Mouse (Mus musculus) stomach, postnatal 0 days (tissue): ENCODE data around the gene Kcnd3. TPM values are rescaled to one million over a fixed set of nuclear protein-coding genes. Genes with fewer than 3 reads are reported as not detected.
A peak's percentile ranks its signal among the peaks of the same experiment; 100 is the strongest.

Source experiments
- ATAC-seq: fragments of 200-750 bp; cut with Nextera tagmentation; 2 replicates; pipeline ENCODE4 v1.8.0; 2017; ENCODE audit not compliant: low FRiP score, low TSS enrichment
- DNase-seq: peaks from one replicate; pipeline ENCODE4 v3.0.0-alpha.2; 2016; ENCODE audit warnings: low spot score
- H3K27ac ChIP-seq: fragments of 300-500 bp; sonication (generic); replicated peaks from 2 replicates; pipeline ENCODE4 v1.5.1; 2014; ENCODE audit warnings: mild to moderate bottlenecking, control low read depth
- H3K27me3 ChIP-seq: fragments of 300-500 bp; sonication (generic); 2 replicates; pipeline ENCODE4 v1.6.1; 2014; ENCODE audit warnings: low read length; ENCODE audit not compliant: control insufficient read depth, insufficient read depth
- H3K36me3 ChIP-seq: fragments of 300-500 bp; sonication (generic); 2 replicates; pipeline ENCODE4 v1.6.1; 2014; ENCODE audit warnings: low read length, mixed read lengths; ENCODE audit not compliant: control insufficient read depth, insufficient read depth
- H3K4me1 ChIP-seq: fragments of 300-500 bp; sonication (generic); replicated peaks from 2 replicates; pipeline ENCODE4 v1.6.1; 2014; ENCODE audit warnings: antibody characterized with exemption; ENCODE audit not compliant: control insufficient read depth, insufficient read depth
- H3K4me2 ChIP-seq: fragments of 300-500 bp; sonication (generic); replicated peaks from 2 replicates; pipeline ENCODE4 v1.6.1; 2014; ENCODE audit warnings: low read depth, mild to moderate bottlenecking, control low read depth, moderate library complexity
- H3K4me3 ChIP-seq: fragments of 300-500 bp; sonication (generic); 2 replicates; pipeline ENCODE4 v1.5.1; 2014; ENCODE audit warnings: low read depth, low read length, control low read depth
- H3K9ac ChIP-seq: fragments of 300-500 bp; sonication (generic); 2 replicates; pipeline ENCODE4 v1.6.1; 2014; ENCODE audit warnings: mild to moderate bottlenecking, low read length, control low read depth, mixed read lengths
- H3K9me3 ChIP-seq: fragments of 300-500 bp; sonication (generic); 2 replicates; pipeline ENCODE4 v1.6.1; 2016; ENCODE audit warnings: low read length; ENCODE audit not compliant: control insufficient read depth
- CTCF ChIP-seq: IDR thresholded peaks from 2 replicates; pipeline ENCODE4 v1.5.1; 2016; ENCODE audit warnings: antibody characterized with exemption, low read depth, mild to moderate bottlenecking, moderate library complexity
- EP300 ChIP-seq: optimal IDR thresholded peaks from 2 replicates; pipeline ENCODE3; 2016; ENCODE audit warnings: antibody characterized with exemption
- WGBS: fragments of 180-500 bp; shearing (Covaris S2); extraction: QIAGEN DNeasy Blood & Tissue Kit; methylation state at CpG from one replicate; pipeline ENCODE4 v1.1.7; 2014; 5-methylcytosine and 5-hydroxymethylcytosine counted together
- polyA plus RNA-seq: library from polyadenylated mRNA; unstranded; fragments of >200 nt; fragmentation: Nextera tagmentation; extraction: Ambion mirVana; gene quantifications from 2 replicates; pipeline ENCODE4 v1.2.1, GENCODE M21; 2015

The Kcnd3 gene
- polyA plus RNA-seq, 1 experiment from 2014 or later: 2.4 TPM

- Histone ChIP-seq H3K4me3 (no peak overlapping the region), H3K27me3 (no peaks in the 10 kb centered on the region), H3K36me3 (no peaks in the 10 kb centered on the region), H3K4me1 (no peaks in the 10 kb centered on the region), H3K9ac (no peak overlapping the region), H3K4me2 (no peak overlapping the region), H3K9me3 (no peaks in the 10 kb centered on the region), H3K27ac (no peak overlapping the region)
- WGBS: 73% methylated on average over 8 of the region's 8 CpGs
- no peak for DNase-seq
- TF ChIP-seq CTCF: no peak
- TF ChIP-seq EP300: no peak
- no peak for ATAC-seq
Observed at GRCm38 (mm10) chr3:105568403-105568802, 116.3 kb downstream of the Kcnd3 start.

DNA sequence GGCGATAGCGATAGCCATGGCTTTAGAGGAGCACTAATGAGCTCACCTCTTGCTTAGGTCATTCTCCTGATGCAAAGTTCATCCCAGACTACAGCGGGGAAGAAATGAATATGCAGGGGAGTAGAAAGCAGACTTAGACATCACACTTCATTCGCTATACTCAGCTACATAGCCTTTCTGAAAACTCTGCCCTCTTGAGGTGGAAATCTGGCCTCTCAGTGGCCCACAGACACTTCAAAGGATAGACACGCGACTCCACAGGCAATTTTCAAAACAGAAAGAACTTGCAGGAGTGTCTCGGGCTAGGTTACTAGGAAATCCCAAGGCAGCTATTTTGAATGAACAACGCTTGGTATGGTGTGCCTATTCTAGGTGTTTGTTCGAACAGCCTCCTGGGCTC lies 116.7 kb downstream of the Kcnd3 start:
- ATAC-seq (no peak), DNase-seq (no peak)
- no peak overlapping the region for H3K4me2 ChIP-seq

GRCm38 (mm10) chr3:105569310-105569752 lies 117.2 kb downstream of the Kcnd3 start:
- Histone ChIP-seq H3K4me2 (no peak overlapping the region), H3K36me3 (no peaks in the 10 kb centered on the region), H3K4me1 (no peaks in the 10 kb centered on the region), H3K27me3 (no peaks in the 10 kb centered on the region), H3K27ac (no peak overlapping the region), H3K9ac (no peak overlapping the region), H3K9me3 (no peaks in the 10 kb centered on the region), H3K4me3 (no peak overlapping the region)
- DNase-seq (no peak), ATAC-seq (no peak)
- no peak for TF ChIP-seq CTCF
- no peak for TF ChIP-seq EP300
- WGBS: 57% methylated on average over 6 of the region's 6 CpGs

More for the DNA sequence above, 116.7 kb downstream of the Kcnd3 start:
- Histone ChIP-seq H3K27me3 (no peaks in the 10 kb centered on the region), H3K4me3 (no peak overlapping the region), H3K4me1 (no peaks in the 10 kb centered on the region), H3K36me3 (no peaks in the 10 kb centered on the region), H3K27ac (no peak overlapping the region), H3K9ac (no peak overlapping the region), H3K9me3 (no peaks in the 10 kb centered on the region)
- 76% methylated on average over 9 of the region's 9 CpGs for WGBS
- TF ChIP-seq CTCF (peak; percentile 35; the same call in 1 of the 2 replicates), EP300 (no peak)

- H3K27ac ChIP-seq: no peak overlapping the region
- 61% methylated on average over 9 of the region's 9 CpGs for WGBS
- no peaks in the 10 kb centered on the region for H3K36me3 ChIP-seq
- no peak for DNase-seq
- TF ChIP-seq EP300: no peak
- no peak for TF ChIP-seq CTCF
- no peak overlapping the region for H3K4me2 ChIP-seq
- H3K9me3 ChIP-seq: no peaks in the 10 kb centered on the region
- H3K4me1 ChIP-seq: no peaks in the 10 kb centered on the region
- ATAC-seq: no peak
- H3K27me3 ChIP-seq: no peaks in the 10 kb centered on the region
- no peak overlapping the region for H3K4me3 ChIP-seq
- H3K9ac ChIP-seq: no peak overlapping the region
Observed at GRCm38 (mm10) chr3:105569950-105570349, 117.8 kb downstream of the Kcnd3 start.

GRCm38 (mm10) chr3:105570818-105571217 lies 118.7 kb downstream of the Kcnd3 start:
- H3K4me3 ChIP-seq: no peak overlapping the region
- no peak overlapping the region for H3K4me2 ChIP-seq
- no peak overlapping the region for H3K9ac ChIP-seq
- no peaks in the 10 kb centered on the region for H3K9me3 ChIP-seq
- H3K4me1 ChIP-seq: no peaks in the 10 kb centered on the region
- H3K36me3 ChIP-seq: no peaks in the 10 kb centered on the region
- TF ChIP-seq EP300 (no peak), CTCF (no peak)
- DNase-seq (no peak), ATAC-seq (no peak)
- no peaks in the 10 kb centered on the region for H3K27me3 ChIP-seq
- no peak overlapping the region for H3K27ac ChIP-seq
- 36% methylated on average over 3 of the region's 3 CpGs for WGBS

DNA sequence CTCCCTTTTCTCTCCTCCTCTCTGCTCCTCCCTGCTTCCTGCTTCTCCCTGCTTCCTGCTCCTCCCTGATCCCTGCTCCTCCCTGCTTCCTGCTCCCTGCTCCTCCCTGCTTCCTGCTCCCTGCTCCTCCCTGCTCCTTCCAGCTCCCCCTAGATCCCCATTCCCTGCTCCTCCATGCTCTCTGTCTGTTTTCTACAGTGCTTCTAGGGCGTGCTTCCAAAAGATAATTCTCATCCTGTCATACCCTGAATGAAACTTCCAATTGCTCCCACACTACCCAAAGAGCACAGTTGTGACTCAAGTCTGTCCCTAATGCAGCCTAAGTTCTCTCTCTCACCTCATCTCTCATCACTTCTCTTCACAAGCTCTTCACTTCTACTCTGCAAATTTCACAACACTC lies 119.8 kb downstream of the Kcnd3 start:
- no peak overlapping the region for H3K4me3 ChIP-seq
- no peaks in the 10 kb centered on the region for H3K4me1 ChIP-seq

More for the DNA sequence above, 119.8 kb downstream of the Kcnd3 start:
- DNase-seq (no peak), ATAC-seq (no peak)
- no peak overlapping the region for H3K9ac ChIP-seq
- 53% methylated on average over 1 of the region's 1 CpGs for WGBS
- no peaks in the 10 kb centered on the region for H3K27me3 ChIP-seq
- H3K27ac ChIP-seq: no peak overlapping the region
- TF ChIP-seq EP300 (no peak), CTCF (no peak)
- no peaks in the 10 kb centered on the region for H3K9me3 ChIP-seq
- no peaks in the 10 kb centered on the region for H3K36me3 ChIP-seq
- no peak overlapping the region for H3K4me2 ChIP-seq
